Mouse (Mus musculus) CH12.LX (cell line): ENCODE results near the gene Wdr75. TPM values are rescaled to one million over a fixed set of nuclear protein-coding genes. Genes with fewer than 3 reads are reported as not detected.

Source experiments
- DNase-seq: peaks from one replicate; pipeline ENCODE4 v3.0.0-alpha.2; 2013; ENCODE audit errors: extremely low read depth
- H3K27ac ChIP-seq: 2 replicates; pipeline ENCODE4 v1.5.1; 2012; ENCODE audit warnings: low read depth, mild to moderate bottlenecking, control low read depth, moderate library complexity; ENCODE audit not compliant: insufficient read depth
- H3K27me3 ChIP-seq: replicated peaks from 2 replicates; pipeline ENCODE3; 2012; ENCODE audit warnings: inconsistent platforms
- H3K36me3 ChIP-seq, 2 experiments: replicated peaks in 1 of 2; 2 replicates each; pipeline versions ENCODE3 to v1.6.1; 2012; ENCODE audit warnings: inconsistent platforms in 1 of 2, low read length in 1 of 2, mild to moderate bottlenecking in 1 of 2, mixed read lengths in 1 of 2, moderate library complexity in 1 of 2; ENCODE audit not compliant: control insufficient read depth in 1 of 2, insufficient read depth in 1 of 2
- H3K4me1 ChIP-seq, 2 experiments: 2 replicates each; pipeline ENCODE4 v1.6.1; 2012; ENCODE audit warnings: inconsistent platforms in 1 of 2, moderate library complexity in 1 of 2; ENCODE audit not compliant: insufficient read depth in 2 of 2, control insufficient read depth in 1 of 2
- H3K4me2 ChIP-seq: 2 replicates; pipeline ENCODE4 v1.6.1; 2012; ENCODE audit warnings: low read depth, mild to moderate bottlenecking, control low read depth; ENCODE audit not compliant: poor library complexity, insufficient read depth, severe bottlenecking
- H3K4me3 ChIP-seq, 3 experiments: fragments of 150-350 bp in 1 of 3; sonication (generic) in 1 of 3; replicated peaks in 1 of 3; 2 replicates each; pipeline versions ENCODE3 to v1.5.1; 2011 to 2012; ENCODE audit warnings: low read depth in 2 of 3, low read length in 2 of 3, mild to moderate bottlenecking in 2 of 3, moderate library complexity in 2 of 3, control low read depth in 1 of 3, improper control_type of control experiment in 1 of 3, inconsistent platforms in 1 of 3, mixed read lengths in 1 of 3; ENCODE audit not compliant: poor library complexity in 1 of 3
- H3K79me2 ChIP-seq: replicated peaks from 2 replicates; pipeline ENCODE4 v1.6.1; 2012; ENCODE audit warnings: mild to moderate bottlenecking, moderate library complexity; ENCODE audit not compliant: control insufficient read depth, poor library complexity, insufficient read depth, severe bottlenecking; ENCODE audit errors: extremely low read depth
- H3K9ac ChIP-seq: 2 replicates; pipeline ENCODE4 v1.6.1; 2012; ENCODE audit warnings: low read depth, mild to moderate bottlenecking, control low read depth, moderate library complexity; ENCODE audit not compliant: insufficient read depth
- H3K9me3 ChIP-seq: replicated peaks from 2 replicates; pipeline ENCODE3; 2012; ENCODE audit warnings: low read length, inconsistent platforms, mixed read lengths
- HCFC1 ChIP-seq: IDR thresholded peaks from 2 replicates; pipeline ENCODE4 v1.6.1; 2012; ENCODE audit warnings: low read depth, mild to moderate bottlenecking, inconsistent platforms, low read length, improper control_type of control experiment
- JUN ChIP-seq: IDR thresholded peaks from 2 replicates; pipeline ENCODE4 v1.6.1; 2011; ENCODE audit warnings: low read depth, mild to moderate bottlenecking, low read length, improper control_type of control experiment, moderate library complexity; ENCODE audit not compliant: insufficient read depth
- KAT2A ChIP-seq: IDR thresholded peaks from 2 replicates; pipeline ENCODE4 v1.6.1; 2012; ENCODE audit warnings: low read length, improper control_type of control experiment, inconsistent platforms; ENCODE audit not compliant: insufficient replicate concordance
- NRF1 ChIP-seq: IDR thresholded peaks from 2 replicates; pipeline ENCODE4 v1.6.1; 2014; ENCODE audit warnings: low read depth, mild to moderate bottlenecking, inconsistent platforms, low read length, improper control_type of control experiment, moderate library complexity
- UBTF ChIP-seq: IDR thresholded peaks from 2 replicates; pipeline ENCODE4 v1.6.1; 2012; ENCODE audit warnings: low read depth, mild to moderate bottlenecking, inconsistent platforms, low read length, improper control_type of control experiment, moderate library complexity
- USF2 ChIP-seq: conservative IDR thresholded peaks from 2 replicates; pipeline ENCODE4 v1.6.1; 2011; ENCODE audit warnings: low read depth, low read length, improper control_type of control experiment
- ZKSCAN1 ChIP-seq: IDR thresholded peaks from 2 replicates; pipeline ENCODE4 v1.6.1; 2012; ENCODE audit warnings: low read depth, inconsistent platforms, low read length, improper control_type of control experiment, borderline replicate concordance
- dilution Hi-C: fragments of 300-500 bp; cut with MboI; formaldehyde crosslinking; loops from 2 replicates; pipeline ENCODE4 v1.14.3; 2020; ENCODE audit warnings: low sequenced_read_pairs; ENCODE audit not compliant: extremely low pct_unique_long_range_greater_than_20kb, extremely low pct_ligation_motif_present
- in situ Hi-C: fragments of 300-500 bp; cut with MboI; formaldehyde crosslinking; loops from 3 replicates; pipeline ENCODE4 v1.14.3; 2019; ENCODE audit warnings: low sequenced_read_pairs, low pct_ligation_motif_present, low pct_unique_long_range_greater_than_20kb, mixed read lengths
- polyA plus RNA-seq: library from polyadenylated mRNA; unstranded; fragments of >175 nt; gene quantifications from 2 replicates; pipeline ENCODE4 v1.2.1, GENCODE M21; 2012; ENCODE audit warnings: low read depth; ENCODE audit not compliant: insufficient read length
- total RNA-seq, 2 experiments: library from RNA; depleted of rRNA; stranded (reverse); fragments of 300-350 nt in 1 of 2; fragments of >200 nt in 1 of 2; gene quantifications; 2 replicates each; pipeline ENCODE4 v1.2.3; 2012 to 2014

Gene Wdr75
- total and polyA plus RNA-seq, 3 experiments = 127 to 236 (median 204) TPM

DNA sequence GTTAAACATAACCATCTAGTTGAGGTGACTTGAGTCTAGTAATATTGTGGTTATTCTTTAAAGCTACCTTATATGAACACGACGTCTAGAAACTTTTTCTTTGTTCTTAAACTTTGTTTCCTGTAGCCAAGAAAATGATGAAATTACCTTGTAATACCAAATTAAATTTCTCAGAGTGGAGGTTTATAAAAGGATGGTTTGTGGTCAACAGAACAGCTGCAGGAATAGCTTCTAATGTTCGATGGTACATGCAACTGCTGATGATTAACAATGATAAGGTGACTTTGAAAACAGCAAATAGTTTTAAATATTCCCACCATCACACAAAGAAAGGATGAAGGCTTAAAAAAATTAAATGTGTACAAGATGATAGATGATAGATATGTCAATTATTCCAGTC, 30.7 kb downstream of the Wdr75 start:
- Histone ChIP-seq H3K4me2 (no peak overlapping the region), H3K27me3 (no peaks in the 10 kb centered on the region), H3K4me1 (peaks cover 0 to 22% of the 10 kb centered on the region in 2 experiments; a peak in 2 of 4 replicates), H3K9ac (no peak overlapping the region)
- in situ Hi-C loops = loop anchor here (10.0 kb wide), 1 partner anchor 189 kb away; no protein-coding TSS in a partner anchor
- dilution Hi-C loops = no loop called here
- no peak for TF ChIP-seq ZKSCAN1
- TF ChIP-seq, all 38 proteins: peak for 0
- H3K9me3 ChIP-seq = no peaks in the 10 kb centered on the region
- no peaks in the 10 kb centered on the region for H3K79me2 ChIP-seq
- H3K36me3 ChIP-seq = peaks cover 23 to 47% of the 10 kb centered on the region in 2 experiments
- H3K27ac ChIP-seq = no peak overlapping the region
- H3K4me3 ChIP-seq = no peak overlapping the region
- no peak for DNase-seq

DNA sequence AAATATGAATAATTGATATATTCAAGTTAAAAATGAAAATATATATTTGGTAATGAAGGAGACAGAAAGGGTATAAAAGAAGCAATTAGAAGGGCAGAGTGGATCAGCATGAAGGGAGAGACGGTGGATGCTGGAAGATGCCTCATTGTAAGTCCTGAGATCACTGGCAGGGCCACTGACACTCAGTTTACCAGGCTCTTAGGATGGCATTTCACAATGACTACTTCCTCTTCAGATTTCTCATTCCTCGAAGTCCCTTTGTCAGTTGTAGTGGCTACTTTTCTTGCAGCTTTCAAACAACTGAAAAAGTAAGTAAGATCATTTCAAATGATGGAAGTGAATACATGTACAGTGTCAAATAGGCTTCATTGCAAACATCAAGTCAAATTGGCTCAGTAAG, 31.2 kb downstream of the Wdr75 start:
- H3K36me3 ChIP-seq = peaks cover 19 to 42% of the 10 kb centered on the region in 2 experiments
- dilution Hi-C loops = no loop called here
- in situ Hi-C loops = loop anchor here (10.0 kb wide), 1 partner anchor 189 kb away; no protein-coding TSS in a partner anchor
- DNase-seq = no peak
- no peaks in the 10 kb centered on the region for H3K9me3 ChIP-seq
- H3K4me3 ChIP-seq = no peak overlapping the region
- no peak overlapping the region for H3K9ac ChIP-seq
- no peaks in the 10 kb centered on the region for H3K79me2 ChIP-seq
- TF ChIP-seq USF2 (no peak), HCFC1 (no peak), UBTF (no peak)
- H3K27me3 ChIP-seq = no peaks in the 10 kb centered on the region
- H3K4me1 ChIP-seq = peaks cover 0 to 22% of the 10 kb centered on the region in 2 experiments; a peak in 2 of 4 replicates
- no peak overlapping the region for H3K27ac ChIP-seq
- H3K4me2 ChIP-seq = no peak overlapping the region

DNA sequence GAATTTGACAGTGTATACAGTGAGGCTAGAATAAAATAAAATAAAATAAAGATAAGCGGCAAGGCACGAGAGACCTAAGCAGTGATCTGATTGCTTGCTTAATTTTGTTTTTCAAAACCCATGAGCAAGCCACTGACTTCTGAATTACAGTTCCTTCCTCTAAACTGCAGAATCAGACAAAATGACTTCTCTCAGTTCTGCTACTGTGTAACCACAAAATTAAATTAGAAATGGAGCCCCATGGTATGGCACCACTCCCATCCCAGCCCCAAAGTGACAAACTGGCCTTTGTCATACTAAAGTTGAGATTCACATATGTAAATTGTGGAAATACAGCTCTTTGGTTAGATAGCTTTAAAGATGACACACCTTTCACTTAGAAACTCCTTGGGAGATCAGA, 31.8 kb downstream of the Wdr75 start:
- in situ Hi-C loops = loop anchor here (10.0 kb wide), 1 partner anchor 188 kb away; no protein-coding TSS in a partner anchor
- H3K4me3 ChIP-seq = no peak overlapping the region
- H3K9me3 ChIP-seq = no peaks in the 10 kb centered on the region
- peak; percentile 24 for DNase-seq
- TF ChIP-seq KAT2A (no peak), NRF1 (no peak), JUN (no peak)
- H3K27ac ChIP-seq = no peak overlapping the region
- dilution Hi-C loops = no loop called here
- H3K27me3 ChIP-seq = no peaks in the 10 kb centered on the region
- H3K9ac ChIP-seq = no peak overlapping the region
- peaks cover 19 to 36% of the 10 kb centered on the region in 2 experiments for H3K36me3 ChIP-seq
- no peaks in the 10 kb centered on the region for H3K79me2 ChIP-seq
- peaks cover 0 to 22% of the 10 kb centered on the region in 2 experiments; a peak in 2 of 4 replicates for H3K4me1 ChIP-seq
- no peak overlapping the region for H3K4me2 ChIP-seq
